ENCODE assay signal across 16 mouse cellular contexts in the genomic region with DNA sequence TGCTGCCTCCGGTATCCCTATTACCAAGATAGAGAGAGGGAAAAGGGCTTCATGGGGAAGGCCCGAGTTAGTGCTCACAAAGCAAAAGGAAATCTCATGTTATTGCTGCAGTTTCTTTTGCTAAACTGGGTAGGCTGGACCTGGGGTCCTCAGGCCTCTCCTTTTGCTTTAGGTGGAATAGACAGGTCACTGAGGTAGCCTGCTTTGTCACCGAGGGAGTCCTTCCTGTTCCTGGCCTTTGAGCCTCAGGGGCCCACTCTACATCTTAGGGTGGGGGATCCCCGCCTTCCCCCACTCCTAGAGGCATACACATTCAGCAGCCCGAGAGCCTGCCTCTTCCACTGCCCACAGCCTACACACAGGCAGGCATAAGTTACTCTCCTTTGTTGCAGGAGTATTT.
"Had no signal": no experiment of that assay in that cellular context is flagged by ENCODE, and none has a peak within 500 bp of the region (broad histone marks: within the 10 kb centered on the region; RNA-seq: fewer than 3 reads in every experiment).

No protein-coding gene starts in this region.

- H3K4me1 ChIP-seq: lung, embryonic 15.5 days; megakaryocyte, embryonic 14.5 days; neural tube, embryonic 12.5 days had no signal

- ATAC-seq: liver, postnatal 0 days; lung, postnatal 0 days had no signal

- H3K9ac ChIP-seq: liver, postnatal 0 days; lung, embryonic 15.5 days; midbrain, embryonic 12.5 days; neural tube, embryonic 12.5 days; stomach, embryonic 15.5 days had no signal

- H3K27me3 ChIP-seq: megakaryocyte, embryonic 14.5 days; neural tube, embryonic 12.5 days; stomach, embryonic 15.5 days had no signal

- H3K4me2 ChIP-seq: lung, embryonic 15.5 days; midbrain, embryonic 12.5 days; neural tube, embryonic 12.5 days; stomach, embryonic 15.5 days had no signal

- H3K27ac ChIP-seq: lung, embryonic 15.5 days; macrophage; midbrain, embryonic 12.5 days; neural tube, embryonic 12.5 days; stomach, embryonic 15.5 days; stomach, postnatal 0 days had no signal

- H3K36me3 ChIP-seq: lung, embryonic 15.5 days; midbrain, embryonic 12.5 days; neural tube, embryonic 12.5 days; stomach, embryonic 15.5 days had no signal

- DNase-seq: liver, postnatal 0 days; lung, adult 2 months; lung, postnatal 14 days; lung, postnatal 36 days; right cerebral cortex, postnatal 14 days; thymus, adult 2 months; thymus, postnatal 25 days; thymus, postnatal 4 days had no signal

- H3K4me3 ChIP-seq: lung, embryonic 15.5 days; megakaryocyte, embryonic 14.5 days; midbrain, embryonic 12.5 days; neural tube, embryonic 12.5 days; stomach, embryonic 15.5 days had no signal

- H3K9me3 ChIP-seq: lung, embryonic 15.5 days; megakaryocyte, embryonic 14.5 days; midbrain, embryonic 12.5 days; neural tube, embryonic 12.5 days; stomach, embryonic 15.5 days had no signal
